Mouse (Mus musculus) embryonic fibroblast, embryonic 13.5 days (primary cell): ENCODE measurements at regions not wholly inside any gene's neighbourhood (a gene's known extent, or its start where the extent isn't known, plus 50 kb on each side); places are given as distances from the start of the nearest gene placed in this dataset.

ENCODE experiments used
- H3K27ac ChIP-seq: 2 replicates; pipeline ENCODE4 v1.5.1; 2012; ENCODE audit warnings: low read length, control low read depth, inconsistent platforms; ENCODE audit not compliant: insufficient read depth
- H3K4me1 ChIP-seq: 2 replicates; pipeline ENCODE4 v1.6.1; 2011; ENCODE audit warnings: low read length; ENCODE audit not compliant: control insufficient read depth, insufficient read depth
- H3K4me3 ChIP-seq: 2 replicates; pipeline ENCODE4 v1.5.1; 2011; ENCODE audit warnings: mild to moderate bottlenecking, control low read depth, low read length; ENCODE audit not compliant: insufficient read depth
- CTCF ChIP-seq: IDR thresholded peaks from 2 replicates; pipeline ENCODE4 v1.5.1; 2011; ENCODE audit warnings: mild to moderate bottlenecking, control low read depth, low read length, moderate library complexity, borderline replicate concordance; ENCODE audit not compliant: insufficient read depth
- POLR2A ChIP-seq: IDR thresholded peaks from 2 replicates; pipeline ENCODE4 v1.6.1; 2011; ENCODE audit warnings: low read depth, mild to moderate bottlenecking, control low read depth, low read length, moderate library complexity

- no peaks in the 10 kb centered on the region for H3K4me1 ChIP-seq
- TF ChIP-seq POLR2A (no peak), CTCF (no peak)
- no peak overlapping the region for H3K27ac ChIP-seq
- no peak overlapping the region for H3K4me3 ChIP-seq
Observed at GRCm38 (mm10) chr8:115589076-115589475, 118.5 kb downstream of the Maf start.

- Histone ChIP-seq H3K4me3 (no peak overlapping the region), H3K27ac (no peak overlapping the region), H3K4me1 (no peaks in the 10 kb centered on the region)
- TF ChIP-seq POLR2A, result no peak
- TF ChIP-seq CTCF, result no peak
Observed at GRCm38 (mm10) chr8:115584311-115584907, 123.2 kb downstream of the Maf start.

GRCm38 (mm10) chr8:115583221-115583620 is 124.4 kb downstream of the Maf start:
- TF ChIP-seq CTCF (no peak), POLR2A (no peak)
- Histone ChIP-seq H3K27ac (no peak overlapping the region), H3K4me3 (no peak overlapping the region), H3K4me1 (no peaks in the 10 kb centered on the region)

GRCm38 (mm10) chr8:115581940-115582517 is 125.6 kb downstream of the Maf start:
- TF ChIP-seq POLR2A (no peak), CTCF (no peak)
- Histone ChIP-seq H3K4me1 (no peaks in the 10 kb centered on the region), H3K27ac (no peak overlapping the region), H3K4me3 (no peak overlapping the region)

- no peak for TF ChIP-seq POLR2A
- TF ChIP-seq CTCF, result no peak
- Histone ChIP-seq H3K27ac (no peak overlapping the region), H3K4me1 (no peaks in the 10 kb centered on the region), H3K4me3 (no peak overlapping the region)
Observed at GRCm38 (mm10) chr8:115568394-115568793, 139.2 kb downstream of the Maf start.

- H3K4me1 ChIP-seq, result no peaks in the 10 kb centered on the region
- TF ChIP-seq CTCF (no peak), POLR2A (no peak)
- H3K27ac ChIP-seq, result no peak overlapping the region
- H3K4me3 ChIP-seq, result no peak overlapping the region
Observed at GRCm38 (mm10) chr8:115565768-115566167, 141.8 kb downstream of the Maf start.

- no peak overlapping the region for H3K27ac ChIP-seq
- no peaks in the 10 kb centered on the region for H3K4me1 ChIP-seq
- no peak overlapping the region for H3K4me3 ChIP-seq
- TF ChIP-seq POLR2A, result no peak
- TF ChIP-seq CTCF, result no peak
Observed at GRCm38 (mm10) chr8:115562362-115562761, 145.2 kb downstream of the Maf start.

GRCm38 (mm10) chr8:115560985-115561916 is 146.3 kb downstream of the Maf start:
- H3K4me3 ChIP-seq, result no peak overlapping the region
- TF ChIP-seq CTCF (no peak), POLR2A (no peak)

GRCm38 (mm10) chr8:115555452-115555851 is 152.1 kb downstream of the Maf start:
- Histone ChIP-seq H3K27ac (no peak overlapping the region), H3K4me1 (no peaks in the 10 kb centered on the region), H3K4me3 (no peak overlapping the region)
- TF ChIP-seq POLR2A, result no peak
- TF ChIP-seq CTCF, result no peak

More at GRCm38 (mm10) chr8:115560985-115561916, 146.3 kb downstream of the Maf start:
- H3K4me1 ChIP-seq, result no peaks in the 10 kb centered on the region
- no peak overlapping the region for H3K27ac ChIP-seq

GRCm38 (mm10) chr8:115554185-115554584 is 153.4 kb downstream of the Maf start:
- H3K4me1 ChIP-seq, result no peaks in the 10 kb centered on the region
- H3K4me3 ChIP-seq, result no peak overlapping the region
- no peak for TF ChIP-seq CTCF
- TF ChIP-seq POLR2A, result no peak
- no peak overlapping the region for H3K27ac ChIP-seq
